Mouse (Mus musculus): ENCODE data around the gene Macrod2.

Macrod2 gene

GRCm38 (mm10) chr2:141201303-141202014, 806.4 kb downstream of the Macrod2 start:
- DNase-seq (ENCODE audit: low spot score in 2 of 2), result no peak

- DNase-seq (ENCODE audit: low spot score in 2 of 2), result no peak
Measured at GRCm38 (mm10) chr2:141202015-141202364, 806.9 kb downstream of the Macrod2 start.

GRCm38 (mm10) chr2:141211346-141211745, 816.2 kb downstream of the Macrod2 start:
- DNase-seq (ENCODE audit: low spot score in 2 of 2), result no peak

GRCm38 (mm10) chr2:141212291-141212690, 817.2 kb downstream of the Macrod2 start:
- no peak for DNase-seq (ENCODE audit: low spot score in 2 of 2)

GRCm38 (mm10) chr2:141217490-141217889, 822.4 kb downstream of the Macrod2 start:
- no peak for DNase-seq (ENCODE audit: low spot score in 2 of 2)

- DNase-seq (ENCODE audit: low spot score in 2 of 2), result no peak
Measured at GRCm38 (mm10) chr2:141217925-141218324, 822.8 kb downstream of the Macrod2 start.

GRCm38 (mm10) chr2:141228809-141229208, 833.7 kb downstream of the Macrod2 start:
- no peak for DNase-seq (ENCODE audit: low spot score in 2 of 2)

GRCm38 (mm10) chr2:141229820-141230219, 834.7 kb downstream of the Macrod2 start:
- no peak for DNase-seq (ENCODE audit: low spot score in 2 of 2)

- DNase-seq (ENCODE audit: low spot score in 2 of 2), result no peak
Measured at GRCm38 (mm10) chr2:141231011-141231668, 836.0 kb downstream of the Macrod2 start.

- DNase-seq (ENCODE audit: low spot score in 2 of 2), result no peak
Measured at GRCm38 (mm10) chr2:141234306-141234705, 839.2 kb downstream of the Macrod2 start.

- DNase-seq (ENCODE audit: low spot score in 2 of 2), result no peak
Measured at GRCm38 (mm10) chr2:141234724-141235453, 839.8 kb downstream of the Macrod2 start.

GRCm38 (mm10) chr2:141247680-141248079, 852.6 kb downstream of the Macrod2 start:
- DNase-seq (ENCODE audit: low spot score in 2 of 2), result no peak

GRCm38 (mm10) chr2:141264582-141264981, 869.5 kb downstream of the Macrod2 start:
- DNase-seq (ENCODE audit: low spot score in 2 of 2), result no peak

- DNase-seq (ENCODE audit: low spot score in 2 of 2), result no peak
Measured at GRCm38 (mm10) chr2:141266591-141266990, 871.5 kb downstream of the Macrod2 start.

- no peak for DNase-seq (ENCODE audit: low spot score in 2 of 2)
Measured at GRCm38 (mm10) chr2:141271541-141271940, 876.4 kb downstream of the Macrod2 start.

GRCm38 (mm10) chr2:141272966-141273365, 877.9 kb downstream of the Macrod2 start:
- DNase-seq (ENCODE audit: low spot score in 2 of 2), result no peak

- DNase-seq (ENCODE audit: low spot score in 2 of 2), result no peak
Measured at GRCm38 (mm10) chr2:141274262-141274661, 879.2 kb downstream of the Macrod2 start.

- DNase-seq (ENCODE audit: low spot score in 2 of 2), result peak in 1 of 2 experiments; percentile 20
Measured at GRCm38 (mm10) chr2:141279130-141279698, 884.1 kb downstream of the Macrod2 start.

- no peak for DNase-seq (ENCODE audit: low spot score in 2 of 2)
Measured at GRCm38 (mm10) chr2:141280817-141281216, 885.7 kb downstream of the Macrod2 start.

- no peak for DNase-seq (ENCODE audit: low spot score in 2 of 2)
Measured at GRCm38 (mm10) chr2:141286110-141286747, 891.1 kb downstream of the Macrod2 start.

- DNase-seq (ENCODE audit: low spot score in 2 of 2), result no peak
Measured at GRCm38 (mm10) chr2:141288494-141288893, 893.4 kb downstream of the Macrod2 start.

Measured in urinary bladder, postnatal 4 days (tissue).